Mouse (Mus musculus) embryo, embryonic 11 days (tissue): ENCODE results near the gene Bcar3.

Experiments used
- DNase-seq: peaks from one replicate; pipeline ENCODE4 v3.0.0-alpha.2; 2015

Gene Bcar3

GRCm38 (mm10) chr3:122337992-122338391 lies 44.1 kb downstream of the Bcar3 start:
- DNase-seq: no peak

GRCm38 (mm10) chr3:122338897-122339296 lies 45.0 kb downstream of the Bcar3 start:
- no peak for DNase-seq

DNA sequence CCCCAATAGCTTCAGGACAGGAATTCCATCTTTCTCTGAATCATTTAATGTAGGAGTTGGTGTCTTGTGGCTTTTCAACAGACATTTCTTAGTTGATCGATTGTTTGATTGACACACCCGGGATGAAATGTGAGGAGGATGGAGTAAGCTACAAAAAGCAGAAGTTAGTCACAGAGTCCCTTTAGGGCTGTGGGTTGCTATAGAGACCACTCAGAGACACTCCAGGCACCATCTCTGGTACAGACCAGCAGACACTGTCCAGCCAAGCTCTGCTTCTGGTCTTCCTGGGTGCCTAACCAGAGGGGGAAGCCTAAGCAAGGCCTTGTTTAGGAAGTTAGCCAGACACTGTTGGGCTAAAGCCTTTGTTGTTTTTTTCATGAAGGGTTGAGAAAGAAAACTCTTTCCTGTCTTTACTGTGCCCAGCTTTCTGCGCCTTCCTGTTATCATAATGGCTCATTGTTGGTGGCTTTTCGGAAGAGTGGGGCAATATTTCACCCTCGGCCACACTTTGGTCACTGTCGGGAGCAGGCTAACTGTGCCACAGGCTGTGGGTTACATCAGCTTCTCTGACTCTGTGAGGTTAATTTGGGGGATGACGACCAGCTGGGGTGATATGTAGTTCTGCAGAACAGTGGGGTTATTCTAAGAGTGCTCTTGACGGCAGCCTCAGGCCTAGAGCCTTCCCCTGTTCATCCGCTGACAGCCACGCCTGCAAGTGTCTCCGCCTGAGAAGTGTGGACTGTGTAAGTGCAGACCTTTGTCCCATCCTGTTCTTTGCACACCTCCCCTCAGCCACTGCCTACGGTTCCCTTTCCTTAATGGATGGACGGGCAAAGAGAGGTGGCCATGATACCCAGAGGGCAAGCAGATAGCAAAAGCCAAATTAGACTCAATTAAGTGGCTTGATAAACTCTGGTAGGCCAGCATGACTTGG lies 46.5 kb downstream of the Bcar3 start:
- no peak for DNase-seq

DNA sequence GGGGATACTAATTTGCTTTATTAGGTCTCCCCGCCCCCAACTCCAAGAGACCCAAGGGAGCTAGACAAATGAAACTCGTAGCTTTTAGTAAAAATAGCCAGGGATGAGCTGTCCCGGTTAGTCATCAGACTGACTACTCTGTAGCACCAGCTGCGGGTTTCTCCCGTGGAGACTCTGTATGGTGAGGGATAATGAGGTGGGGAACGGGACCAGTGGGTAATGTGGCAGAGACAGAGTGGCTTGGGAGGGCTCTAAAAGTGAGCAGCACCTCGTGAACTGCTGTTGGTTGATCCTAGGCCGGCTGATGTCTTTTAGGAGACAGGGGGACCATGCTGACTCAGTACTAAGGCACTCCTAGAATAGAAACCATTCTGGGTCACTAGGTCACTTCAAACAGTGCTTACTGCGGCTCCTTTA lies 49.5 kb downstream of the Bcar3 start:
- DNase-seq: no peak

DNA sequence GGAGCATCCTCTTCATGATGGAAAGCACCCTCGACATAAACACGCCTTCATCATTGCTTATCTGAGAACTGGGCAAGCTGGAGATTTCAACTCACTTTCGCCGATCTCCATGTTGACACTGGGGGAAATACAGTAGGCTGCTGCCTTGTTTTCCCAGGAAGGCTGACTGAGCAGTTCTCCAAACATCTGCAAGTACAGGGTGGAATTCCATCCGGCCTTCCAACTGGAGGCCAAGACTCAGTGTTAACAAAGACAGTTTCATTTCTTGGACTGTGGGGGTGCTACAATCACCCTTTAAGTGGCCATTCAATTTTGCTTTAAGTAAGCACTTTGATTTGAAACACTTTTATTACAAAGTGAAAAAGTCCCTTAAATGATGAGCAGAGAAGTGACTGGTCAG lies 50.4 kb downstream of the Bcar3 start:
- DNase-seq: no peak

DNA sequence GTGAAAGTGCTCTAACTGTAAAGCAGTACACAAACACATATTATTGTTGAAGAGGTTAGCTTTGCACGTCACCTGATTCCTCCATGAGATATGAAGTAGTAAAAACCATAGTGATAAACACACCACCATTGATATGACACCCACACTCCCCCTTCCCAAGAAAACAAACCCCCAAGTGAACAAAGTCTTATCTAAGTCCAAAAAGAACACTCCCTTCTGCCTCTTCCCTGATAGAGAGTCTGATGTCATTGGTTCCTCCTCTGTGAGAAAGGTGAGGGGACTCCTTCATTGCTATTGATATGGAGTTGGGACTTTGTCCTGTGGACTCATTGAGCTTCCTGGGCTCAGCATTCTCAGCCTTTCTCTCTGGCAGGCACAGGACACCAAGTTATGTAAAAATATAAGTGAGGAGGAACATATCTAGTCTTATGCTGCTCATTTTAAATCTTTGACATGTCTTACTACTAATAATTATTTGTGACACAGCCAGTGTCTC lies 52.1 kb downstream of the Bcar3 start:
- DNase-seq: no peak

DNA sequence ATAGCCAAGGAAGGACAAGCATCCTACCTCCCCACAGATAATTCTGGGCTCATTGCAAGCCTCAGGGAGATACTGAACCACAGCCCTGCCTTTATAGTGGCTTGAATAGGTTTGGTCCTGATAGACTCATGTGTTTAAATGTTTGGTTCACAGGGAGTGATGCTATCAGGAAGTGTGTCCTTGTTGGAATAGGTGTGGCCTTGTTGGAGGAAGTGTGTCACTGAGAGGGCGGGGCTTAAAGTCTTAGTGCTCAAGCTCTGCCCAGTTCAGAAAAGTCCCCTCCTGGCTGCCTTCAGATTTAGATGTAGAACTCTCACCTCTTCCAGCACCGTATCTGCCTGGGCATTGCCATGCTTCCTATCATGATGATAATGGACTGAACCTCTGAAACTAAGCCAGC lies 52.7 kb downstream of the Bcar3 start:
- DNase-seq: no peak

DNA sequence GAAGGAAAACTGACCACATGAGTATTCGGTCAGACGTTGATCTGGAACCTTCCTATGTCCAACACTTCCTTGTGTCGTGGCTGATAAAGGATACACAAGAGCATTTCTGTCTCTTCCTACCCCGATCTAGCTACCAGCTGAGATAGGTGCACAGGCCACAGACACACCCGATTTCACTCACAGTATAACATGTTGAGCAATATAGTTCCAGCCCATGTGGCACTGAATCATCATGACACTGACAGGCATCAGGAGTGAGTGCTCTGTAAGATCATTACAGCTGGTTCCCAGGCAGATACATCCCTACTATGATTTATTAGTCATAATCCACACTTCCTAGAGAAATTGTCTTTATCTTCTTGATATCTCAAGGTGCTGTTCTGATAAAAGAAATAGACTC lies 54.7 kb downstream of the Bcar3 start:
- DNase-seq: no peak

GRCm38 (mm10) chr3:122352801-122353200 lies 58.9 kb downstream of the Bcar3 start:
- DNase-seq: no peak

DNA sequence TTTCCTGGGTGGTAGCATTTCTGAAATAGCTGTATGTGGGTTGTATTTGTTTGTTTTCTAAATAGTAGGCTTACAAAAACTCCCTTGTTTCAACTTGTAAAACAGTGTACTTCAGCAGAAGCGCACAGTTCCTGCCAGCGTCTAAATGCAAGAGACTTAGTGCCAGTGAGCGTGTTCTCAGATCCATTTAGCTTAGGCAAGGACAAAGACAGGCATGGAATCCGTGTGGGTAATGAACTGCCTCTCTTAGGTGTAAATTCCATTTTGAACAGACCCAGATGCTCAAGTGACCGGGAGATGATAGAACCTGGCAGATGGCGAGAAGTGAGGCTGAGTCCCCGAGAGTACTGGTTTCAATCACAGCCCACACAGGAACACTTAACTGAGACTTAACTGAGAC lies 65.5 kb downstream of the Bcar3 start:
- no peak for DNase-seq

GRCm38 (mm10) chr3:122359954-122360353 lies 66.0 kb downstream of the Bcar3 start:
- no peak for DNase-seq

- peak; percentile 61 for DNase-seq
Measured at GRCm38 (mm10) chr3:122360721-122361138, 66.8 kb downstream of the Bcar3 start.

- no peak for DNase-seq
Measured at GRCm38 (mm10) chr3:122362719-122363118, 68.8 kb downstream of the Bcar3 start.

GRCm38 (mm10) chr3:122364565-122364964 lies 70.6 kb downstream of the Bcar3 start:
- peak; percentile 47 for DNase-seq

- peak; percentile 63 for DNase-seq
Measured at GRCm38 (mm10) chr3:122365326-122365725, 71.4 kb downstream of the Bcar3 start.

- no peak for DNase-seq
Measured at GRCm38 (mm10) chr3:122371646-122372341, 77.9 kb downstream of the Bcar3 start.

GRCm38 (mm10) chr3:122372617-122373016 lies 78.7 kb downstream of the Bcar3 start:
- DNase-seq: no peak

DNA sequence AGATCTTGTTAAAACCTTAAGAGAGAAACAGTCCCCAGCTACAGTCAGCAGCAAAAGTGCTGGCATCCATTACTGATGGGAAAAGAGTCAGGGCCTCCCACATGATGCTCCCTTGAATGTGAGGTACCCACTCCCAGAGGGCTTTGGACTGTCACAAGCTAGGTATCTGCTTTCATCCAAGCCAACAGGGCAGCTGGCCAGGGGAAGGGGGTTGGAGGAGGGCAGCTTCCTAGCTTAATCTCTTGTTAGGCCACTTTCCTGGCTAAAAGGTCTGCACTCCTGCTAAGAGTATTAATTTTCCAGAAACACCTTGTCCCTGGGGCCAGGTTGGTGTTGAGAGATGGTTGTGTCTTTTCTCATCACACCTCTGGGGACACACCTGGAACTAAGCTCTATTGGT lies 82.1 kb downstream of the Bcar3 start:
- no peak for DNase-seq

GRCm38 (mm10) chr3:122376412-122376831 lies 82.5 kb downstream of the Bcar3 start:
- DNase-seq: peak; percentile 82

DNA sequence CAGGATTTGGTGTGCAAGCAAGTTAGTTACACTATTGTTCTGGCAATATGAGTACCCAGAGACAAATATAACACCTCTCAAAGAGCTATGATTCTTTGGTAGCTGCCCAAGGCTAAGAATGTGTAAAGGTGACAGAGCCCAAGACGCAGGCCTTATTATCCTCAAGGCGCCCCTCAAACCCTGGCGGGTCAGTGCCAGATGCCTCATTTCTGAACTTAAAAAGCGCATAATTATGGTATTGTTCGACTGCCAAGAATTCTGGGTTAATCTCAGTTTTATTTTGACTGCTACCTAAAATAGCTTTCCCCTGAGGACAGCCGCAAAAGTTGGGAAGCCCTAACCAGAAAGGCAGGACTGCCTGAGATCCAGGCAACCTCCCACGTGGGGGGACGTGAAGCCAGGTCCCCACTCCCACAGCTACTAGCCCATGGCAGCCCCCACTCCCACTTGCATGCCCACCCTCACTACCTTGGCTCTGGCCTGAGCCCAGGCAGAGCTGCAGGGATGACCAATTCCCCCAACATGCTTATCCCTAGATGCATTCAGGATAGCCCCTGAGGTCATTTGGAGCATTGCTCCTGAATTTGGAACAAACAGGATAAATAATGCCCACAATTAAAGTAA lies 83.0 kb downstream of the Bcar3 start:
- DNase-seq: no peak

DNA sequence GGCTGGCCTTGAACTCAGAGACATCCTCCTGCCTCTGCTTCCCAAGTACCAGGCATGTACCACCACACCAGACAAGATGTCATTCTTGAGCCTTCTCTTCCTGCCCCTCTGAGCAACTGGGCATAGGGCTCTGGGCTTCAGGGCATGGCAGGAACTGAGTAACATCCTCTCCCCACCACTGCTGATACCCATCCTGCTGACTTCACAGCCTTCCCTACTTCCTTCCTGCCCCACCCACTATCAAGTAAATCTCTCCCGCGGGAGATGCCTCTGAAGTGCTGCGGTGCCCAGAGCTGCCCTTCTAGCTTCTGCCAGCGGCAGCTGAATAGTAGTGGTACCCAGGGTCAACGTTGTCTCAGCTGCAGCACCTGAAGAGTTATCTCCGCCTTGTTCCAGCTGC lies 84.7 kb downstream of the Bcar3 start:
- no peak for DNase-seq

GRCm38 (mm10) chr3:122380776-122381175 lies 86.8 kb downstream of the Bcar3 start:
- DNase-seq: no peak

DNA sequence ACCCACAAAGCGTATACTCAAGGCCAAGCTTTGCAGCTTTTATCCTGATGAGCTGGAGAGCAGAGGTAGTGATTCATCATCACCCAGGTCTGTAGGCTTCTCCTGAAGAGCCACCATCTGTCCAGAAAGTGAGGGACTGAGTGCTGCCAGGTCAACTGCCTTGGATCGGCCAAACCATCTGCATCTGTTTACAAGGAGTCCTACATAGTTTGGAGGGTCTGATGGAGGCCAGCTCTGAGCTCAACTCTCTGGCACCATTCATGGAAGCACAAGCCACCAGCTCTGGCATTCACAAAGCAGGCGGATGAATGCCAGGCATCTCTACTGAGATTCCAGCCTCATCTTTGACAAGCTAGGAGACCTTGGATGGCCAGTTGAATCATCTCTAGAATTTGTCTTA lies 87.7 kb downstream of the Bcar3 start:
- no peak for DNase-seq
